Mouse (Mus musculus) myocyte (in vitro differentiated cells): ENCODE data around the gene Gtpbp3.

Experiments
- CEBPB ChIP-seq: IDR thresholded peaks from 2 replicates; pipeline ENCODE4 v1.6.1; 2011; ENCODE audit warnings: mild to moderate bottlenecking, moderate library complexity; ENCODE audit not compliant: poor library complexity, insufficient read depth, severe bottlenecking
- E2F4 ChIP-seq: IDR thresholded peaks from one replicate; pipeline ENCODE4 v1.6.1; 2011; ENCODE audit warnings: mild to moderate bottlenecking, control low read depth, moderate library complexity; ENCODE audit not compliant: insufficient read depth
- MYOD1 ChIP-seq, 3 experiments: IDR thresholded peaks; one replicate each; pipeline ENCODE4 v1.6.1; 2011; ENCODE audit warnings: control low read depth in 2 of 3, low read depth in 2 of 3, mild to moderate bottlenecking in 2 of 3, moderate library complexity in 1 of 3; ENCODE audit not compliant: insufficient read length in 2 of 3, control insufficient read depth in 1 of 3
- POLR2A ChIP-seq: IDR thresholded peaks from one replicate; pipeline ENCODE4 v1.6.1; 2011; ENCODE audit warnings: low read depth, mild to moderate bottlenecking, control low read depth, moderate library complexity; ENCODE audit not compliant: insufficient read length
- SRF ChIP-seq: IDR thresholded peaks from one replicate; pipeline ENCODE4 v1.6.1; 2011; ENCODE audit warnings: low read depth; ENCODE audit not compliant: control insufficient read depth, insufficient read length

GRCm38 (mm10) chr8:71464513-71465500, 23.1 kb upstream of the Gtpbp3 start, which contains the start of gene Mrpl34:
- TF ChIP-seq POLR2A: peak; percentile 62
- TF ChIP-seq E2F4: no peak
- peak in 2 of 3 experiments; percentile 40 to 77 for TF ChIP-seq MYOD1 (IDR thresholded peaks at IDR 0.05; ENCODE audit: control insufficient read depth in 1 of 3, insufficient read length in 2 of 3, low read depth in 2 of 3)
- TF ChIP-seq CEBPB: no peak
- peak; percentile 73 for TF ChIP-seq SRF
